Mouse (Mus musculus) kidney, adult 8-10 months (tissue): Measurements from ENCODE around the gene Pla1a.

Experiments
- DNase-seq, 2 experiments: peaks; one replicate each; pipeline ENCODE4 v3.0.0; 2022

Gene Pla1a

DNA sequence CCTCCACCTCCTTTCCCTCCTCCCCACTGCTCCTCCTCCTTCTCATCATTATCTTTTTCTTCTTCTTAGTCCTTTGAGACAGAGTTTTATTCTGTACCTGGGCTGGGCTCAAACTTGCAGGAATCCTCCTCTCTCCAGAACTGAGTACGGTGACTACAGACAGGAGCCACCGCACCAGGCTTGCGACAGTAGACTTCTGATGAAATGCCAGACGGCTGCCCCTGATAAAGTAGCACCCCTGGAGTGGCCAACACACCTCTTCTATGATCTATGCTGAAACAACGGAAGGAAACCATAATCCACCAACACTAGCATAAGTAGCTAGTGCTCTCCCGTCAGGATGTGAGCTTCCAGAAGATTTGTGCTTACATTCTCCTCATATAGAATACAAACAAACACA, 45.6 kb downstream of the Pla1a start:
- DNase-seq, result no peak

DNA sequence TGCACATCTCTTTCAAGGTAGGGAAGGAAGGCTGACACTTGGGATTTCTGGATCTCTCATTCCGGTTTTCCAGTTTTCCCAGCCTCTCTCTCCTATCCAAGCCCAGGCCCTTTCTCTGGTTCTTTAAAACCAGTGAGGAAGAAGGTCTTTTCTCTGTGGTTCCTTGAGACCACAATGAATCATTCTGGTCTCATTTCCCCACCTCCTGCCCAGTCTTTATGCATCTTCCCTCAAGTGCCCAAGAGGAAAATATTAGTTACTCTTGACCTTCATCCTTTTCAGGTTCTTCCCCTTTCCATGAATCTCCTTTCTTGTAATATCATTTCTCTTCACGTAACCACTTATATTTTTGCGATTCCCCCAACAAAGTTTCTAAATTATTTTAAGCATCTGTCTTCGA, 47.2 kb downstream of the Pla1a start:
- no peak for DNase-seq

GRCm38 (mm10) chr16:38385184-38385634, 47.7 kb downstream of the Pla1a start:
- DNase-seq, result no peak

DNA sequence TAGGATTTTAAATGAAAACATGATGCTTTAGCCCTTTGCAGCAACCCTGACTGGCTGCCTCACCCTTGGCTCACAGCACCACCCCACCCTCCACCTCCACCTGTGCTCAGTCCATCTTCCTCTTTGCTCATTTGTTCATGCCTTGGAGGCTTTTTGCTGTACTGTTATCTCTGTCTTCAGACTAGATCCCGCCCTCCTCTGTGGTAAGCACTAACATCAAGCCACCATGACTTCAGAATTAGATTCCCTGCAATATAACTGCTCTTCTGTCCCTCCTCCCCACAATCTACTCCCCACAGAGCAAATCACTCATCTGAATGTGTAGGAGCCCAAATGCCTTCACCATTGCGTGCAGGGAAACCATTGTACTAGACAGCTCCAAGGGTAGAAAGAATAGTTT, 49.3 kb downstream of the Pla1a start:
- DNase-seq, result no peak

- DNase-seq, result no peak
Measured at GRCm38 (mm10) chr16:38379926-38380325, 53.0 kb downstream of the Pla1a start.

- DNase-seq, result no peak
Measured at GRCm38 (mm10) chr16:38379493-38379892, 53.5 kb downstream of the Pla1a start.

DNA sequence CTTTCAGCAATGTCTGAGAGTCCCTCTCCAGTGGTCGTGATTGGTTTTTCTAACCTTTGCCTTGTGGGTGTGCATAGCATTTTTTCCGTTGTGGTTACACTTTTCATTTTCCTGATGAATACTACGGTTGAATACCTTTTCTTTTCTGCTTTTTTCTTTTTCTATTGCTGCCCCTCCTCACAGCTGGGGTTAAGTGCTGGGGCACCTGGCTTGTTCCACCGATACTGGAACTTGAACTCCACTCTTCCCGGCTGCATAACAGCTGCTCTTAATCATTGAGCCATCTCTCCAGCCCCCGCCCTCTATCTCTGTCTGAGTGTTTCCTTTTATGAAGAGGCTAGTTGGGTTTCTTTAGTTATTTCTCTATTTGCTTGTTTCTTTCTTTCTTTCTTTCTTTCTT, 53.9 kb downstream of the Pla1a start:
- no peak for DNase-seq

- no peak for DNase-seq
Measured at GRCm38 (mm10) chr16:38378591-38378990, 54.4 kb downstream of the Pla1a start.

- DNase-seq, result no peak
Measured at GRCm38 (mm10) chr16:38377546-38377945, 55.4 kb downstream of the Pla1a start.

DNA sequence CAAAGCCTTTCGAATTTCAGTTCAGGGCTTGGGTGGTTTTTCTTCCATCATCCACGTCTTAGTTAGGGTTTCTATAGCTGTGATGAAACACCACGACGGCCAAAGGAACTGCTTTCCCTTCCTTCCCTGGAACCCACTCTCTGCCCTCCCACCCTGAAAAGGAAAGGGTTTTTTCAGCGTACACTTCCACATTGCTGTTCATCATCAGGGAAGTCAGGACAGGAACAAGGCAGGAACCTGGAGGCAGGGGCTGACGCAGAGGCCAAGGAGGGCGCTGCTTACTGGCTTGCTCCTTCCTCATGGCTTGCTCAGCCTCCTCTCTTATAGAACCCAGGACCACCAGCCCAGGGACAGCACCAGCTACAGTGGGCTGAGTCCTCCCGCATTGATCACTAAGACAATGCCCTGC, 56.1 kb downstream of the Pla1a start:
- peak in 1 of 2 experiments; percentile 11 for DNase-seq

DNA sequence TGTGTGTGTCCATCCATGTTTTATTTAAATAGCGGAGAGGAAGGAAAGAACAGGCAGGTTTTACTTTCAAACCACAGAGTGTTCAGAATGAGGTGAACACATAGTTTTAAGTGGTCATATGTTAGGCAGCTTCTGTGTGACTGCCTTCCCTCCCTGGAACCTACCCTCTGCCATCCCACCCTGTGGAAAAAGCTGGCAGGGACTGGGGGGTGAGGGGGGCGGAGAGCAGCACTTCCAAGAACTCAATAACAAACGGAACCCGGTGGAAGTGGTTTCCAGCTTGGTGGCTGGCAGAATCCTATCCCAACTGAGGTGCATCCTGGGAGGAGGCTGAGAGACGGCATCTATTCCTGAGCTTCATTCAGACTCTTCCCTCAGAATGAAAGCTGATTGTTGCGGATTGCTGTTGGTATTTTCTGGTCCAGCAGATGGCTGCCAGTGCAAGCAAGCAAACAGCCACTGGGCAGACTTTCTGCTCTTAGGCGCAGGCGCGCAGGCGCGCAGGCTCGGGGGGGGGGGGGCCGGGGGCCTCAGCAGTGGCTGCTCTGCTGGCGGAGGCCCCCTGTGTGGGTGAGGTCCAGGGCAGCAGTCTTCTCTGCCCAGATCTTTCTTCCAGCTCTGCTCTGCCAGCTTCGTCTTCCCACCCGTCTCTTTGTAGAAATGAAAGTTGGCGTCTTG, 56.6 kb downstream of the Pla1a start:
- peak; percentile 23 to 33 for DNase-seq

DNA sequence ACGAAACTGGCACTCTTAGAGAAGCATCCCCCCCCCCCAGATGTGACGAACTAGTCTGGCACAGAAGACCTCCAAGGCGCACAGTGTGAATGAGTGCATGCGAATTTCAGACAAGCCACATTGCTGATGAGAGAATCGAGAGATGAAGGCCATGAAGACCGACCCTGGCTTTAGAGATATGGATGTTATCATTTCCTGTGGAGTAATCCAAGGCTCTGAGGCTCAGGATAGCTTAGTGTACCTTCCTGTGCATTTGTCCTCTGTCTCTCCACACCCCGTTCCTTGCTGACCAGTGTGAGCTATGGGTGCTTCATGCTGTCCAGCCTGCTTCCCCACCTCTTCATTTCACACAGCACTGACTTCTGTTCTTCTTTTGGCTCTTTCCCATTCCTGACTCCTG, 57.8 kb downstream of the Pla1a start:
- DNase-seq, result no peak

GRCm38 (mm10) chr16:38374379-38375140, 58.4 kb downstream of the Pla1a start:
- no peak for DNase-seq

DNA sequence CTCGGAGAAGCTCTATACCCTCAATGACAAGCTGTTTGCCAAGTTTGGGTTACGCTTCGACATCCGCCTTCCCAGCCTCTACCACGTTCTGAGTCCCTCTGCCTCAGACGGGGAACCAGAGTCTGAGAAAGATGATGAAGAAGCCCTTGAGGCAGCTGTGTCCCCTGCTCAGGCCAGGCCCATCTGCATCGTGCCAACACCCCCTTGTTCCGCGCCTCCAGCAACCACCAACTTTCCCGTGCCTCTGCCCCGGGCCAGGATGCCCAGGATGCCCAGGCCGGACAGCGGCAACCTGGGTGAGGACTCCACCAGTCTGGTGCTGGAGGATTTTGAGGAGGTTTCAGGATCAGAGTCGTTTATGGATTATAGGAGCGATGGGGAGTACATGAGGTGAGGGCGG, 59.0 kb downstream of the Pla1a start:
- no peak for DNase-seq

DNA sequence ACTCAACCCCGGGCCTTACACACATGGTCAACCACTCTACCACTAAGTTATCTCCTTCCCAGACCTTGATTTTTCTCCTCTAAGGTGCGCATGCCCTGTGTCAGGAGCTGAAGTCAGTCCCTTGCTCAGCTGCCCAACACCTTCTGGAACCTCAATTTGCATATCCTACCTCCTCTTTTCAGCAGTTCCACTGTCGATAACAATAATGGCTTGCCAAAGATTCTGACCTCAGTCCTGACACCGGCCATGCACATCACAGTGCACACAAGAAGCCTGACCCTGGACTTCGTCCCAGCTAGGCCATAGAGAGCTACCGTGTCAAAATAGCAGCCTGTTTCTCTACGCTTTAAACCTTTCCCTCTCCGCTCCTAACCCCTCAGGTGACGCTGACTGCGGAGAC, 59.5 kb downstream of the Pla1a start:
- DNase-seq, result no peak

GRCm38 (mm10) chr16:38372876-38373275, 60.1 kb downstream of the Pla1a start:
- no peak for DNase-seq

- no peak for DNase-seq
Measured at GRCm38 (mm10) chr16:38371705-38372296, 61.1 kb downstream of the Pla1a start.

DNA sequence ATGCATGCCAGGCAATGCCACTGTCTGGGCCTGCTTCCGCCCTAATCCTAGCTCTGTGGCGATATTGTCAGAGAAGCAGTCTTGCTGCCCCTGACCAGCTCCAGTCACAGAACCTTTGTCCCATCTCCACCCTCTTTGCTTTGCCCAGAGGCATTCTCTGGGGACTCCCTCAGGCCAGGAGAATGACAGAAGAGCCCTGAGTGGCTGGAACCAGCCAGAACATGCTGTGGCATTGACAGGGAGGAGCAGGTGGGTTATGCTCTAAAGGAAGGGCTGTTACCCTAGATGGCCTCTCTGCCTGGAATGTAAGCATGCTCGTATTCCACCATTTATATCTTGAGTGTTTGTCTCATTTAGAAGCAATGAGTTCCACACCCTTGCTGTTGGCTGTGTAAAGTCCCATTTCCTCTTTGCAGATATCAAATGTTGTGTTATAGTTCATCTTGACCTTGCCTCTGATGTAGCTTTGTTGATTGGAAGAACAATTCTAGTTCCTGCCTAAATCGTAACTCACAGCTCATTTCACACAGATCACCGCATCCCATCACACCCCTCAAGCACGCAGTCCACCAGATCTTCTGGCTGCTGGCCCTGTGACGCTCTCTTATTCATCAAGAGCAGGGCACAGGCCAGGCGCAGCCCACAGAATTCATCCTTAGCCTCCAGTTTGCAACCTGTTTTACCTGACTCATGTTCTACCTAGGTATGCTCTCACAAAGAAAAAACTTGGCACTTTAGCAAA, 62.1 kb downstream of the Pla1a start:
- no peak for DNase-seq

DNA sequence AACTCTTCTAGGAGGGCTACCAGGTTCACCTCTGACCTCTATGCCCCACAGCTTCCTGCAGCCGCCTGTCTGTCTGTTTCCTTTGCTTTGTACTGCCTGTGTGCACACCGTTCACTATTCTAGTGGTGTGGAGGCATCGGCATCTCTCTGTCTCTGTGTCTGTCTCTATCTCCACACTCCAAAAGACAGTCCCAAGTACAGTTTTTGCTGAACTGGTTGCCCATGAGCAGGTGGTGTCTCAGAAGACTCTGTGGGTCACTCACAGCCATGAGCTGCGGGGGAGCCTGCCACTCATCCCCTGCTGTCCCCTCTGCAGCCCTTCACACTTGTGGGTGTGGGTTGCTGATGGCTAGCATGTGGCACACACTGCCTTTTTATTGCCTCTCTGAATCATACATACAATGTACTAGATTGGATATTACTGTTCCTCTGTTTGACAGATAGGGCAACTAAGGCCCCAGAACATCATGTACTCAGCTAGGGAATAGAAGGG, 62.9 kb downstream of the Pla1a start:
- no peak for DNase-seq

DNA sequence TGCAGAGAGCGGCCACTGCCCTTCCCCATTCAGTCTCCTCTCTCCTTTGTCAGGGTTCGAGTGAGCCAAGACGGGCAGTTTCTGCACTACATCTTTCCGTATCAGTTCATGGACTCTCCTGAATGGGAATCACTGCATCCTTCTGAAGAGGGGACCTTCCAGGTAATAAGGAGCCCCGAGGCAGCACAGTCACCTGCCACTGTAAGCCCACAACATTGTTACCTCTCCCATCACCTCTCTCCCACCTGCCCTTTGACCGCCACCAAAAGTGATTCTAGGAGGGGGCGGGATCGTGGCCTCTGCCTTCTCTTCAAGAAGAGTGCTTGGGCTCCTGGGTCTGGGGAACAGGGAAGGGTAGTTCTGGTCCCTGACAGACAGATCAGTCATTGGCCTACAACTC, 63.5 kb downstream of the Pla1a start:
- DNase-seq, result no peak

GRCm38 (mm10) chr16:38369000-38369399, 63.9 kb downstream of the Pla1a start:
- DNase-seq, result no peak

DNA sequence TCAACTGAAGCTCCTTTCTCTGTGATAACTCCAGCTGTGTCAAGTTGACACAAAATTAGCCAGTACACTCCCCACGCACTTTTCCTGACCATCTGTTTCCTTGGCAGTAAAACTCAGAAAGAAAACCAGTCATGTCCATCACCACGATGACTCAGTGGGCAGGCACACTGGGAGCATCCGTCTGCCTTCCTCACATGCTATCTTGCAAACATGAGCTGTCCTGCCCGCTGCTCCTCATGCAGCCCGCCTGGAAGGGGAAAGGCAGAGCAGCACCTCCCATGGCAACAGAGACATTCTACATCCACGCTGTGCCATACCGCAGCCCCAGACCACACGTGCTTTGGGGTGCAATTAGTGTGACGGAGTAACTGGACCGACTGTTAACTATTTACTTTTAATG, 64.6 kb downstream of the Pla1a start:
- DNase-seq, result no peak

DNA sequence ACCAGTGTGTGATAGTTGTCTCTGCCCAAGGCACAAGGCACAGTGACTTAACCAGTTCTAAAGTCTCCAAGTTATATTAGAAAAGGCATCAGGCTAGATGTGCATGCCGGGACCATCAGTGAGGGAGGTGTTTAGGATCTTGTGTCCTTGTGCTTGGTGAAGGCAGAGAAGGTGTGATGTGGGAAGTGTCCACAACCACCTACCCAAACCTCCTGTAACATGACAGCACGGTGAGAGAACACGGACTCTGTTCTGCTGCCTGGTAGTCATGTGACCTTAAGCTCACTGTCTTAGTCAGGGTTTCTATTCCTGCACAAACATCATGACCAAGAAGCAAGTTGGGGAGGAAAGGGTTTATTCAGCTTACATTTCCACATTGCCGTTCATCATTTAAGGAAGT, 66.7 kb downstream of the Pla1a start:
- no peak for DNase-seq
